Mouse (Mus musculus): ENCODE data around the gene Actr1b.

The Actr1b gene

DNA sequence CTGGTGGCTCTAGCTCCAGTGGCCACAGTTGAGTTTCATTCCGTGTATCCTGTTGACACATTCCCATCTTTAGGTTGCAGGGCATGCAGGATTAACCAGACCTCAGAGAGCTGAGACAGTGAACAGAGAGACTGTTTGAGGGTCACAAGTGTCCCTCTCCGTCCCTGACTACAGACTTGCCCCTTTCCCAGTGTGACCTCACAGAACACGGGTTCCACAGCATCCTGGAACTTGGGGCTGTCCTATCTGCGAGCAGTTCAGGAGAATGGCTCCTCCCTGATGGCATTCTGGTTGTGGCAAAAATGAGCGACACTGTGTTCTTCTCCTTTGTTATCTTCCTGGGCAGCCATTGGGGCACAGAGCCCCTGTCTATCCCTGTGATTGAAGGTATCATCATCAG is at the start of gene Actr1b:
Gene Actr1b (minus strand): TSS at position 112 of the 400 bp plus-strand sequence.
- DNase-seq (ENCODE audit: low read depth): no peak

DNA sequence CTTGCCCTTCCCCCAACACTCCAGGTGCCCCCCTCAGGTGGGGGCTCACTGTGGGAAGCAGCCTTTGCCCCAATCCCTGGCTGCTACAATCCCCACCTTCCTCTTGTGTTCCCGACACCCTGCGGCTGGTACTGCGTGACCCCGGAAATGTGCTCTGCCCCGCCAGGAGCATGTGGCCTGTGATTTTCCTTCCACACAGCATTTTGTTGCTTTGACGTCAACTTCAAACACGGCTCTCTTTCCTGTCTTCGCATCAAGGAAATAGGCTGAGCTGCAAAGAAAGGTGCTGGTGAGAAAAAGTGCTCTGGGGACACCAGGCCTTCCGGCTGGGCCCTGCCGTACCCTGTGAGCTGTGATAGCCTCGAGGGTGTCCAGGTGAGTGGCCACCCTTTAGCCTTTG is 47.3 kb upstream of the Actr1b start, which contains the start of gene Zap70:
Gene Zap70 (plus strand): TSS at position 231 of the 400 bp plus-strand sequence.
- DNase-seq (ENCODE audit: low read depth): peak; percentile 93

DNA sequence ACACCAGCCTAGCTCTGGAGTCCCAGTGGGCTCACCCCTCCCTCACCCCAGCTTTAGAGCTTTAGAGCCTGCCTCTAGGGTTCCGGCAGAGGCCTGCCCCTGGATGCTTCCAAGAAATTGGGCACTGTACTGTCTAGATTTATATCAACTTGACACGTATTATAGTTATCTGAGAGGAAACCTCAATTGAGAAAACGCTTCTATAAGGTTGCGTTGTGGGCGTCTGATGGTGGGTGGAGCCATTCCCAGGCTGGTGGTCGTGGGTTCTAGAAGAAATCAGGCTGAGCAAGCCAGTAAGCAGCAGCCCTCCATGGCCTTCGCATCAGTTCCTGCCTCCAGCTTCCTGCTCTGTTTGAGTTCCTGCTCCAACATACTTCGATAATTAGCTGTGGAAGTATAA is 46.8 kb upstream of the Actr1b start:
- DNase-seq (ENCODE audit: low read depth): no peak

DNA sequence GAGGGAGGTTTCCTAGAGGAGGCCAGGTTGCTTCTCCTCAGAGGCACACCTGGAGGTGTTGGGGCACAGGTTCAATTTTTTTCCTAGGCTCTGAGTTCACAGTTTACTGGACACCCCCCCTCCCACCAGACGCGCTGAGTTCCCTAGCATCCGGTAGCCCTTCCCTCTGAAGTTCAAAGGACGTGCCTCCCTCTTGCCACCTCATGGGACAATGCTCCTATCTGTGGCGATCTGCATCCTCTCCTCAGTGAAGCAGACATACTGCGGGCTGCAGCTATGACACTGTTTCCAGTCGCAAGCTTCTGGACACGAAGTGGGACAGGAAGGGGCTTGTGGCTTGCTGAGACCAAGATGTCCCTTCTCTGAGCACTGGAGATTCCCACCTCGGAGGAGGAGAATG is 46.2 kb upstream of the Actr1b start:
- peak; percentile 59 for DNase-seq (ENCODE audit: low read depth)

DNA sequence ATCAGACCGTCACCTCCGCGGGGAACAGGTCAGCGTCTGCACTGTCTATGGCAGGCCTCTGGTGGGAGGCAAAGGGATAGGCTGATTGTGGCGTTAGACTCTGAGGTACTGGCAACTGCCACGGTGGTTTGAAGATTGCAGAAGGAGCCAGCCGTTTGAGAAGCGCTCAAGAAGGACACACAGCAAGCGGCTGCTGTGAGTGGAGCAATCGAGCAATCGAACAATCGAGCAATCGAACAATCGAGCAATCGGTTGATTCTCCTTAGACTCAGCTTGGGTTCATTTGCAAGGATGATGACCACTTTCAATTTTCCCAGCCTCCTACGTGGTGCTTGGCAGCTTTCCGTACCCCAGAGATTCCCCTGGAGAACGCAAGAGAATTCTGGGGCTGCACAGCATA is 44.9 kb upstream of the Actr1b start:
- no peak for DNase-seq (ENCODE audit: low read depth)

DNA sequence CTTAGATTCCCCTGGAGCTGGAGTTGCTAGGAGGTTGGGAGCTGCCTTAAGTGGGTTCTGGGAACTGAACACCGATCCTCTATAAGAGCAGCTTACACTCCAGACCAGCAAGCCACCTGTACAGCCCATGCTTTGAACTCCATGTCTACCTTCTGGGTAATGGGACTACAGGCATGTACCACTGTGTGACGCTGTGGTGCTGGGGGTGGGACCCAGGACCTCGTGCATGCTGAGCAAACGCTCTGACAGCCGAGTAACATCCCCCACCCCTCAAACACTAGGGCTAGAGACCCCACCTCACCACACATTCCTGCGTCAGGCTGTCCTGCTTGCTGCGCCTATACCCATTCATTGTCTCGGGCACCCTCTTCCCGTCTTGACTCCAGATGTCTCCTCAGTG is 44.3 kb upstream of the Actr1b start:
- no peak for DNase-seq (ENCODE audit: low read depth)

DNA sequence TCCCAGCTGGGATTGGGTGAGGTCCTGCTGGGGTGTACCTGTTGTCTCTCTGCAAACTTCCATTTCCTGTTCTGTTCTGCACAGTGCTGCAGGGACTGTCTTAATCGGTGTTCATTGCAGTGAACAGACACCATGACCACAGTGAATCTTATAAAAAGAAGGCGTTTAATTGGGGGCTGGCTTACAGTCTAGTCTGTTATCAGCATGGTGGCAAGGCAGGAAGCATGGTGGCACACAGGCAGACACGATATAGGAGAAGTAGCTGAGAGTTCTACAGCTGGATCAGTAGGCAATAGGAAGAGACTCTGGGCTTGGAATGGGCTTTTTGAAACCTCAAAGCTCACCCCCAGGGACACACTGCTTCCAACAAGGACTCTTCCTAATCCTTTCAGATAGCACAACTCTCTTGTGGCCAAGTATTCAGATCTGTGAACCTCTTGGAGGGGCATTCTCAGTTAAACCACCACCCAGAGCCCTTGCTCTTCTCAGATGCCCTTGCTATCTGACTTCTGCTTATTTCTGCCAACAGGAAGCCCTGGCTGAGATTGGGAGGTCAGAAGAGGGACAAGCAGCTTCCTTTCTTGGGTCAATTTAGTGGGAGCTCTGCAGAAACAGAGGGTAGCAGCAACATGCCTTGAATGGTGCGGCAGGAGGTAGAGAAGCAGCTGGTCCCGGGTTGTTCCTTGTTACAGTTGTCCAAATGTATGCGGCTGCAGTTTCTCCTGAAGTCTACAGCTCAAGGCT is 39.9 kb upstream of the Actr1b start:
- no peak for DNase-seq (ENCODE audit: low read depth)

GRCm38 (mm10) chr1:36746452-36746851 is 32.2 kb upstream of the Actr1b start:
- DNase-seq (ENCODE audit: low read depth): peak; percentile 64

DNA sequence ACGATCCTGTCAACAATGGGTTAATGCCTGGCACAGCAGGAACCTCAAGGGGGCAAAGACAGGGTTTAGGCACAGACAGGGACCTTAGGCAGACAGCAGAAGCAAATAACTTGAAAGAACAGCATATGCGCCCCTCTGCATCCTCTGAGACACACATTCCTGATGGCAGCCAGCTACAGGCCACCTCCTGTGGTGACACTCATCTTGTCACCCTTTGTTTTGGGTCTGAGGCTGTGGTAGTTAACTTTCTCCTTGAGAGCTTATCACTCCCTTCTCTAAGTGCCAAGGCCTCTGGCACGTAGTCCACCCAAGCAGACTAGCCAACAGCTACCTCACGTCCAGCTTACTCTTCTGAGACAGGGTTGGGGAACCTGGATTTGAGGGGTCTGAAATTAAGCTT is 31.4 kb upstream of the Actr1b start:
- DNase-seq (ENCODE audit: low read depth): no peak

GRCm38 (mm10) chr1:36744268-36744944 is 30.2 kb upstream of the Actr1b start:
- DNase-seq (ENCODE audit: low read depth): peak; percentile 93

DNA sequence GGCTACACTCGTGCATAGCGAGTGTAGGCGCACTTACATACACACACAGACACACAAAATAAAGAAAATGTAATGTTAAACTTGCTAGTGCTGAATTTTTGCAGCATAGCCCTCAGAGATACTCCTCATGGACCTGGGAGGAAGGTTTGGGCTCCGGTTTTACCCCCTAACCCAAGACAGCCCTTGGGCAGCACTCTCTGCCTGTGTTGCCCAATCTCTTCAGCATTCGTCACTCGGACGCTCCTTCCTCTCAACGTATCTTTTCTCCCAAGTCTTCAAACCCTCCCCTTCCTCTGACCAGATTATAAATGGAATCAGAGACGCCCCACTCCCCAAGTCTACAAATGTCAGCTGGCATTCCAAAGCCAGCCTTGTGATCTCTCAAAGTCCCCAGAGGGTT is 28.8 kb upstream of the Actr1b start:
- DNase-seq (ENCODE audit: low read depth): no peak

- DNase-seq (ENCODE audit: low read depth): no peak
Measured at GRCm38 (mm10) chr1:36739231-36739630, 25.0 kb upstream of the Actr1b start.

DNA sequence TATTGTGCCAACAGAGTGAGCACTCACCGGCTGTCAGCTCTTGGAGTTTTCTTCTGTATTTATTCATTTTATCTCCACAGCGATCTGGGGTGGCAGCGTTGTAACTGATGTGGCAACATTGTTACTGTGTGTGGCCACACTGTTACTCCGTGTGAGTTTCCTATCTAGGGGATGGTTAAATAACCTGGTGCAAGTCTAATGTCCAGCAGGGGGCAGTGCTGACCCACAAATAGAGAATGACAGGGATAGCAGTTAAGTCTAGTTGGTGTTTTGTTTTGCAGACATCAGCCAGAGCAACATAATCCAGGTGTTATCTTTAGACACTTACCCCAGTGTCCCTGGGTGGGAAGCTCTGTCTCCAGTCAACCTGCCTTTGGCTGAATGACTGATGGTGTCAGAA is 23.1 kb upstream of the Actr1b start:
- DNase-seq (ENCODE audit: low read depth): peak; percentile 94

- no peak for DNase-seq (ENCODE audit: low read depth)
Measured at GRCm38 (mm10) chr1:36724057-36724431, 9.8 kb upstream of the Actr1b start.

- DNase-seq (ENCODE audit: low read depth): peak; percentile 75
Measured at GRCm38 (mm10) chr1:36723146-36724056, 9.2 kb upstream of the Actr1b start.

DNA sequence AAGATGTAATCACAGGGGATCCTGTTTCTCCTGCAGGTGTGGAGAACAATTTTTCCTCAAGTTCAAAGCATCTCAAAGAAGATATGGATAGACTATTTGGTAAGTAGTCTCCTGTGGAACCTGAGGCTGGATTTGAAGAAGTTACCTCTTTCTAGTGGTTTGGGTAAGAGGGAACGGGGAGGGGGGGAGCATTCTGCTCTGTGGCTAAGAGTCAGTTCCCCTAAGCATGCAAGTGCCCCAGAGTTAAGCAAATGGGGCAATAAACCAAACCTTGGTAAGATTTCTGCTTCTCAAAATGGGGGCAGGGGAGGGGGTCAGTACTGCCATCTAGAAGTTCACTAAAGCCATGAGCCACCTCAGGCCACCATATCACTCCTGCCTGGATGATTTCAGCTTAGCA is 4.6 kb upstream of the Actr1b start:
- no peak for DNase-seq (ENCODE audit: low read depth)

- DNase-seq (ENCODE audit: low read depth): no peak
Measured at GRCm38 (mm10) chr1:36711104-36711503, 3.1 kb downstream of the Actr1b start.

DNA sequence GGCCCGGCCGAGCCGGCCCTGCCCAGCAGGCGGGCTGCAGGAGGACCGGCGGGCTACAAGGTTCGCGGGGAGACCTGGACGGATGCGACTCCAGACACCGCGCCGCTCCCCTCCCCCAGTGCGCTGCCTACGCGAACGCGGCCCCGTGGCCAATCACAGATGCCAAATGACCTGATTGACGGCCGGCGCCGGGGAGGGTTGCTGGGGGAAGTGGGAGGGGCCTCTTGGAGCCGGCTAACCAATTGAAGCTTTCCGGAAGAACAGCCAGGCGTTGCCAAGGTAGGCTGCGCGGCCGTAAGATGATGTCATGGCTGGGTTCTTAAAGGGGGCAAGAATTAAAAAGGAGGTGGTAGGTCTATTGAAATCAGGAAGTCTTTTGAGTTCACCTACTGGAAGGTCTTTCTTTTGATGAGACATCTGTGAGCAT is 4.4 kb downstream of the Actr1b start, which contains the start of gene 4933424G06Rik:
Gene 4933424G06Rik (plus strand): TSS at position 296 of the 427 bp plus-strand sequence.
- peak; percentile 98 for DNase-seq (ENCODE audit: low read depth)

- DNase-seq (ENCODE audit: low read depth): peak; percentile 78
Measured at GRCm38 (mm10) chr1:36709055-36709853, 5.0 kb downstream of the Actr1b start.

DNA sequence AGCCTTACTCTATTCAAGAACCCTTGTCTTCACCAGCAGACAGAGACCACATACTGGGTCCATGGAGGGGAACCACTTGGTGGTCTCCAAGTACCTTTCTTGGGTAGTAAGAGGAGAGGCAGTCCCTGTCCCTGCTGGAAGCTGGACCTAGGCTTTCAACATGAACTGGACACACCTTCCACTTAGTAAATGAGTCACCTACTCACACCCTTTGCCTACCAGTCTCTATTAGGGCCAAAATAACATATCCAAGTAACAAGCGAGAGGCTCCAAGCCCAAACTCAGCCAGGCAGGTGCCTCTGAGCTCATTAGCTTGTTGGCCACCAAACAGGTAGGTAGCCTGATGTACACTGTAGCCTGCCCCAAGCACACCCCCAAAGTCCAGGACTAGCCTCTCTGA is 5.6 kb downstream of the Actr1b start:
- DNase-seq (ENCODE audit: low read depth): no peak

- DNase-seq (ENCODE audit: low read depth): no peak
Measured at GRCm38 (mm10) chr1:36707797-36708196, 6.4 kb downstream of the Actr1b start.

GRCm38 (mm10) chr1:36707166-36707565 is 7.1 kb downstream of the Actr1b start:
- no peak for DNase-seq (ENCODE audit: low read depth)
